Mouse (Mus musculus): ENCODE measurements at regions not wholly inside any gene's neighbourhood (a gene's known extent, or its start where the extent isn't known, plus 50 kb on each side); places are given as distances from the start of the nearest gene placed in this dataset.

DNA sequence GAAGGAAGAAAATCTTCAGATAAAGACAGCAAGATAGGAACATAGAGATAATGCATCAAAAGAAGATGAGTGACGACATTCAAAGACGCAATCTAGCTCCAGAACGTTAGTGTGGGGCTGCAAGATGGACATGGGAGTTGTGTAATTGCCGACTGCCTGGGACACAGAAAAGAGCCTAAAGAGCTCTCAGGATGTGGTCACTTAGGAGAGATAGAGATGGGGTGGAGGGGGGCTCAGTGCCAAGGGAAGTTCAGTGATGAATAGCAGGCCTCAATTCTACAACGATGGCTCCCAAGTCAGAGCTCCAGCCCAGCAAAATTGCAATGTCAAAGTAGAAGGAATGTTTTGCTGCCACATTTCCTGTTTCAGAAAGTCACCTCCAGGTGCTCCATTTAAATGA lies 545.3 kb downstream of the Nfib start:
- DNase-seq: no peak

GRCm38 (mm10) chr4:82155642-82156320 lies 549.8 kb downstream of the Nfib start:
- no peak for DNase-seq

DNA sequence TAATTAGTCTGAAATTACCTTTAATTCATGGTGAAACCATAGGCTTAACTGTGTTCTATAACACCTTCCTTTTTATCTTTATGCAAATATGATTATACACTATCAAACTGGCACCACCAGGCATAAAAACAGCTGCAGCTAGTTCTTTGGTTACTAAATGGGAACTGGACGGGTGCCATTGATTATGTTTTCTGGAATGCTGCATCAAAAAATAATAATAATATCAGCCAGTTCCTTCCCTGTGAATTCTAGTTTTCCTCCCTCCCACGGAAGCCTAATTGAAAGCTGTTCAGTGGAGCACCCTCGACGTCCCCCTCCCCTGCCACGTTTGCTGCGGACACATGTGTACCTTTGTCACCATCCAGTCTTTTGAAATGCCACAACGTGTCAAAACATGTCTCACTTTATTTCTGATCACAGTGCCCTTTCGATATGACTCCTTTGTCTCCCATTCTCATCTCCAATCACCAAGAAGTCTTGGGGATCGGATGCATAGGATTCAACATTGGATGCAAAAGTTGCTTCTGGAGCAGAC lies 551.5 kb downstream of the Nfib start:
- no peak for DNase-seq

DNA sequence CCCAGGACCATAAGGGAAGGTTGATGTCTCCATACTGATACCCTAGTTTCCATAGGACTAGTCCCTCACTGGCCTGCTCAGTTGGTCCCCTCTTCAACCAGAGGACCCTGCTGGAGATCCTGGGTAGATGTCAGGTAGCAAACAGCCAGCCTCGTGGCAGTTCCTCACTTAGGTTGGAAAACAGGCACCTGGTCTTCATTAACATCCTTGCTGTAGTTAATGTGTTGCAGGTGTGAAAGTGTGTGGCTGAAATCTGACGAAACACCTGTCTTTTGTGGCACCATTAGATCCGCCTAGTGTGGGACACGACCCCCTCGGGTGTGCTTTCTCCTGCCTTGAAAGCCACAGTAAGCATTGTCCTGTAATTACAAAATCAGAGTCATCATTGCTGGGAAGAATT lies 551.9 kb downstream of the Nfib start:
- DNase-seq: no peak

DNA sequence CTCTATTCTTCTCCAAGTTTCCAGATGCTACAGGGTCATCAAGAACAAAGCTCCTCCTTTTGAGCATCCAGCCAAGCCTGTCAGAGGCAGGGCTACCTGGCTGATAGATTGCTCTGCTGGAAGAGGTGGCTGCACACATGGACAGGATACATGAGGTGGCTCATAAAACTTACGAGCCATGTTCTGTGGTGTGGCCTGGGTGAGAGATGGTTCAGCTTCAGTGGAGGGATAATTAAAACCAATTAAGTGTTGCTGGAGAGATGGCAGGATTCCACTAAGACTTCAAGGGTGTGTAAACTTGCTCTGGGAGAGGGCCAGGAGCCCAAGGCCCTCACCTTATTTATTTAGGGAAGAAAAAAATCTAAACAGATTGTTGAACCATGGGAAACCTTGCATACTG lies 555.6 kb downstream of the Nfib start:
- DNase-seq: no peak

- no peak for DNase-seq
Measured at GRCm38 (mm10) chr4:82148129-82149064, 557.2 kb downstream of the Nfib start.

- no peak for DNase-seq
Measured at GRCm38 (mm10) chr4:82142391-82142790, 563.2 kb downstream of the Nfib start.

GRCm38 (mm10) chr4:82139806-82140205 lies 565.7 kb downstream of the Nfib start:
- DNase-seq: no peak

DNA sequence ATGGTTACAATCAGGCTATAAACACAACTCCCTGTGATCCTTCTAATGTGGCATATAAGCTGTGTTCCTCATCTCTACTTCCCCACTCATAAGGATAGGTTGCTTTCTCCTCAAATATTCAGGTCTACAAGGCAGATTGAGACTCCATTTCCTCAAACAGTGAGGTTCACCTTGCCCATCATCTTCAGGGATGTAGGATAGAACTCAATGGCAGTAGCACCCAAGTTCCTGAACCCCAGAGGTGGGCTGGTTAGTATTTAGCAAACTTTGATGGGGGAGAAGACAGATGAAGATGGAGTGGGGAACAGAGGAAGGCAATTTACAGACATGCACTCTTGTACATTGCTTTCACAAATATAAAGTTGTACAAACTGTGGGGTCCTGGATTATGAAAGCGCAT lies 566.5 kb downstream of the Nfib start:
- DNase-seq: no peak

DNA sequence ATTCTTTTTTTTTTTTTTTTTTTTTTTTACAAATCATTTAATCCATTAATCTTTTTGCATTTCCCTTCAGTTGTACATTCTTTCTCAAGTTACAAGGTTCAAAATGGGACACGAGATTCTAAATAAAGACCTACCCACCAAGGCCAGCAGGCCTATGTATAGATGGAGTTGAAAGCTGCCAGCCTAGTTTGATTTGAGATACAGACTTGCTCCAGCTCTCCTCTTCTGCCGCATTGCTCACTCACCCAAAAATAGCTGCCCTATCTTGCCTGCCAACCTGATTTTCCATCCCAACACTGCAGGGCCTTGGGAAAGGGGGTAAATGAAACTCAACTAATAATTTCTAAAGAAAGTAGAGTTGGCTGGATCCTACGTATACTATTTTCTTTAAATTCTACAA lies 572.7 kb downstream of the Nfib start:
- DNase-seq: peak; percentile 3

GRCm38 (mm10) chr4:82132326-82132725 lies 573.2 kb downstream of the Nfib start:
- DNase-seq: no peak

DNA sequence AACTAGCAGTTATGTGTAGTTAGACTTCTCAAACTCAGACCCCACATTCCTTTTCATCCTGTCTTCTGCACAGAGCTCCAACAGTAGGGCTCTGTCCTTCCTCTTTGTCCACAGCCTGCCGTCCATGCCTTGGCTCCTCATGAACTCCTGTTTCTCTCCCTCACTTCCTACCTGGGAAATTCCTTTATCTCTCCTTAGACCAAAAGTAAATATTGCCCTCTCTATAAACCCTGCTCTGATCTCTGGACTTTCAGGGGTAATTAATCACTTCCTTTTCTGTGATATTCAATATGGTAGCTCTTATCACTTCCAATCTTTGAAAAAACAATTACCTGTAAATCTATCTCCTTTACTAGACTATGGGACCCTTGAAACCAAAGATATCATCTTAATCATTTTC lies 576.1 kb downstream of the Nfib start:
- DNase-seq: no peak

DNA sequence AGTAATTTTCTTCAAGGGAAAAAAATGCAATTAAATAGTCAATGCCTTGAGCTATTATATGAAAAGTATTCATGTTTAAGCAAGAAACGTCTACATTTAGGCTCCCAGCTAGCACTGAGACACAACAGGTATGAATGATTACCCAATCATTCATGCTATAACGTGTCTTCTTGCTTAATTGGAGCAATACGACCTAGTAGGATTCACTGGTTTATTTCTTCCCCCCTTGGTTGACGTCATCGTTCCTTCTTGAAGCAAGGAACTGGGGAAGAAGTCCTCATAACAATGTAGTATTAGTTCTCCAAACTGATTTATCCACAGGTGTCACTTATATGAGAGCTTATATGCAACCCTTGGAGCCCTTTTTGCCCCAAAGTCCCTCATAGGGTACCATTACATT lies 581.8 kb downstream of the Nfib start:
- DNase-seq: no peak

DNA sequence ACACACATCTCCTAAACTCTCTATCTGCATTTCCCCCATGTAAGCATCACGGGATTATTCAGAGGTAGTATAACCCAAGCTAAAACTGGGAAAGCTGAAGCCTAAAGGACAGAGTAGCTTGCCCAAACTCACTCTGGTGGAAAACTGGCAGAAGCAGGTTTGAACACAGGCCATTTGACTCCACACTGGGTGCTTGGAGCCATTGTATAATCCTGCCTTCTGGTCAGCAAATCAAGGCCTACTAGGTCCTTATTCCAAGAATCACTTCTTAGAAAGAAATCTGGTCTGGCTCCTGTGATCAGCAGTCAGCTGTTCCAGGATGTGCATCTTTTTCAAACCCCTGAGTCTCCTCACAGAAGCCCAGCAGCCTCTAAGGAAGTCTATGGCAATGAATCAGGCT lies 582.4 kb downstream of the Nfib start:
- DNase-seq: no peak

DNA sequence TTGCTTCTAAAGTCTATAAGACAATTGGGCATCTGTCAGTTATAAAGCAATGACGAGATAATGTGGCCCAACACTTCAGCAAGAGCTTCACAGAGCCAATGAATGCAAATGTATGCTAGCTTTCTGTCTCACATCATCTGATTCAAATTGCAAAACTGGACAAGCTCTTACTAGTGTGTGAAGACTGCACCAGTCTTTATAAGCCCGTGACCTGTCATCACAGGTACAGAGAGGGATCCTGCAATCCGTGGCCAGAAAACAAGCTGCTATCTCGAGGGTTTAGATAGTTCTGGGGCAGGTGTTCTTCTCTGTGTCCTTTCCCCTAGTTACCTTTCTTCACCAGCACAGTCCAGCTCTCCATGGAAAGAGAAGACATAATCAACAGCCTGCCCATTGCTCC lies 584.8 kb downstream of the Nfib start:
- DNase-seq: no peak

GRCm38 (mm10) chr4:82120326-82120725 lies 585.2 kb downstream of the Nfib start:
- DNase-seq: no peak

- DNase-seq: no peak
Measured at GRCm38 (mm10) chr4:82101837-82102236, 603.7 kb downstream of the Nfib start.

GRCm38 (mm10) chr4:82099970-82100368 lies 605.6 kb downstream of the Nfib start:
- DNase-seq: no peak

GRCm38 (mm10) chr4:82098986-82099969 lies 606.3 kb downstream of the Nfib start:
- no peak for DNase-seq

- no peak for DNase-seq
Measured at GRCm38 (mm10) chr4:82092296-82093230, 613.0 kb downstream of the Nfib start.

DNA sequence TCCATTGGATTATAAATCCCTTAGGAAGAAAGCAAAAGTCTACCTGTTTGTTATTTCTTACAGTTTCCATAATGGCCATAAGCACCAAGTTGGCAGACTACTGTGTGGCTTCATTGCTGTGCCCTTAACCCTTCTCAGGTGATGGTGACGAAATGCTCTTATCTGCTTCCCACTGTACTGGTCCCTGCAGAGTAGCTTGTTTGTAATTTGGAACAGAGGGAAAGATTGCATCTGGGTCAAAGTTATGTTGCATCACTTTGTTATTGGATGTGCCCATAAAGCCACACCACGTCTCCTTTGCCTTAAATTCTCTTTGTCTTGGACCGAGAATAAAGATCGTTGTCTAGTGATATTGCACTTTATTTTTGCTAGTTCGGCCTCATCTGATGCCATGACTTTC lies 615.9 kb downstream of the Nfib start:
- no peak for DNase-seq

DNA sequence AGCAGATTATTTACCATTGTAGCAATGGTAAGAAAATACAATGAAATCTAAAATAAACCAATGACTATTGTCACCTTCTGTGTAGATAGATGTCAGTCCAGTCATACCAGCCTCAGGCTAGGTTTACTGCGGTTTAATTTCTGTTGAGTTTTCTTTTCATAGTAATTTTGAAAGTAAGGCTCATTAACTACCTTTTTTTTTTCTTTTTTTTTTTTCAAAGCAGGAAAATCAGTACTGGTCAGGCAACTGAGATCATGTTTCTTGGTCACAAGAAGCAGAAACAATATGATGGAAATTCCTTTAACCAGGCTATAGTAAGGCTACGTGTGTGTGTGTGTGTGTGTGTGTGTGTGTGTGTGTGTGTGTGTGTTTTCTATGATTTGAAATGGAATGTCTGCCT lies 622.0 kb downstream of the Nfib start:
- DNase-seq: no peak
